Mouse (Mus musculus): ENCODE data around the gene Fbxw5. TPM values are rescaled to one million over a fixed set of nuclear protein-coding genes. Genes with fewer than 3 reads are reported as not detected.
"Not testable (repeated sequence)": the region's sequence is repeated elsewhere in the genome, so short reads cannot be mapped to it uniquely, and the experiment has no call there.

Fbxw5 gene
- polyA plus RNA-seq, 1 experiment from 2014 or later, result 92.2 TPM

GRCm38 (mm10) chr2:25545996-25546810 lies 45.7 kb downstream of the Fbxw5 start:
- peak overlapping the region; percentile 91 for H3K27ac ChIP-seq (replicated peaks)
- DNase-seq (ENCODE audit: low spot score), result no peak
- peak overlapping the region; percentile 60 for H3K4me3 ChIP-seq
- H3K36me3 ChIP-seq (replicated peaks), result peaks cover 15% of the 10 kb centered on the region; the same call in 1 of the 2 replicates
- peaks cover 25% of the 10 kb centered on the region for H3K4me1 ChIP-seq
- no peaks in the 10 kb centered on the region for H3K27me3 ChIP-seq (replicated peaks; ENCODE audit: low read depth, poor library complexity, severe bottlenecking)
- no peaks in the 10 kb centered on the region for H3K9me3 ChIP-seq
- 10% methylated on average over 43 of the region's 43 CpGs for WGBS

- no peaks in the 10 kb centered on the region for H3K27me3 ChIP-seq (replicated peaks; ENCODE audit: low read depth, poor library complexity, severe bottlenecking)
- peaks cover 15% of the 10 kb centered on the region; the same call in 1 of the 2 replicates for H3K36me3 ChIP-seq (replicated peaks)
- H3K9me3 ChIP-seq, result no peaks in the 10 kb centered on the region
- peak within 1 kb of the TSS; percentile 91 for H3K27ac ChIP-seq (replicated peaks)
- peak within 1 kb of the TSS; percentile 60 for H3K4me3 ChIP-seq
- 3% methylated on average over 48 of the region's 48 CpGs for WGBS
- peak; percentile 99 for DNase-seq (ENCODE audit: low spot score)
- peaks cover 21% of the 10 kb centered on the region for H3K4me1 ChIP-seq
Measured at GRCm38 (mm10) chr2:25546811-25547491, 46.4 kb downstream of the Fbxw5 start, which contains the start of gene Traf2. TSS of gene Traf2 (minus strand) at chr2:25546940.

- no peaks in the 10 kb centered on the region for H3K9me3 ChIP-seq
- 0 out of 2 replicates have a peak overlapping the region, but pooled peaks have one; percentile 25 for H3K27ac ChIP-seq (replicated peaks)
- H3K4me1 ChIP-seq, result peaks cover 16% of the 10 kb centered on the region
- H3K27me3 ChIP-seq (replicated peaks; ENCODE audit: low read depth, poor library complexity, severe bottlenecking), result no peaks in the 10 kb centered on the region
- no peak for DNase-seq (ENCODE audit: low spot score)
- no peak overlapping the region for H3K4me3 ChIP-seq
- WGBS, result 79% methylated on average over 9 of the region's 9 CpGs
- peaks cover 8% of the 10 kb centered on the region; the same call in 1 of the 2 replicates for H3K36me3 ChIP-seq (replicated peaks)
Measured at GRCm38 (mm10) chr2:25549021-25549991, 48.8 kb downstream of the Fbxw5 start.

- Histone ChIP-seq H3K27me3 (replicated peaks; ENCODE audit: low read depth, poor library complexity, severe bottlenecking) (no peaks in the 10 kb centered on the region), H3K4me3 (no peak overlapping the region), H3K27ac (replicated peaks) (no peak overlapping the region), H3K36me3 (replicated peaks) (no peaks in the 10 kb centered on the region), H3K4me1 (0 out of 2 replicates have a peak, but pooled peaks cover 4% of the 10 kb centered on the region), H3K9me3 (no peaks in the 10 kb centered on the region)
- 39% methylated on average over 5 of the region's 5 CpGs for WGBS
- peak; percentile 35 for DNase-seq (ENCODE audit: low spot score)
Measured at GRCm38 (mm10) chr2:25551186-25551585, 50.6 kb downstream of the Fbxw5 start.

GRCm38 (mm10) chr2:25553171-25553786 lies 52.7 kb downstream of the Fbxw5 start:
- peaks cover 15% of the 10 kb centered on the region for H3K4me1 ChIP-seq
- not testable (repeated sequence) for DNase-seq (ENCODE audit: low spot score); H3K9me3 ChIP-seq; H3K27me3 ChIP-seq (replicated peaks; ENCODE audit: low read depth, poor library complexity, severe bottlenecking); H3K27ac ChIP-seq (replicated peaks); H3K36me3 ChIP-seq (replicated peaks); H3K4me3 ChIP-seq
- 94% methylated on average over 4 of the region's 4 CpGs for WGBS

Other genes starting within 250 kb of the Fbxw5 start
- gene Tmem203, start 245.3 kb upstream of the Fbxw5 start, polyA plus RNA-seq (2016; fragmentation: Nextera tagmentation; extraction: Ambion mirVana), result 15.2 and 18.3 TPM in 2 replicates
- 8.0 and 9.0 TPM in 2 replicates for gene Tprn, start 238.1 kb upstream of the Fbxw5 start, polyA plus RNA-seq (2016; fragmentation: Nextera tagmentation; extraction: Ambion mirVana)
- gene Ssna1, start 228.3 kb upstream of the Fbxw5 start, polyA plus RNA-seq (2016; fragmentation: Nextera tagmentation; extraction: Ambion mirVana), result 228 and 238 TPM in 2 replicates
- 147 and 151 TPM in 2 replicates for gene Anapc2, start 228.3 kb upstream of the Fbxw5 start, polyA plus RNA-seq (2016; fragmentation: Nextera tagmentation; extraction: Ambion mirVana)
- gene Tmem210, start 212.6 kb upstream of the Fbxw5 start, polyA plus RNA-seq (2016; fragmentation: Nextera tagmentation; extraction: Ambion mirVana), result not detected in 2 replicates
- not detected in 2 replicates for gene Lrrc26, start 210.8 kb upstream of the Fbxw5 start, polyA plus RNA-seq (2016; fragmentation: Nextera tagmentation; extraction: Ambion mirVana)
- gene Grin1, start 181.6 kb upstream of the Fbxw5 start, polyA plus RNA-seq (2016; fragmentation: Nextera tagmentation; extraction: Ambion mirVana), result 0.89 and 1.4 TPM in 2 replicates
- gene Man1b1, start 168.4 kb upstream of the Fbxw5 start, polyA plus RNA-seq (2016; fragmentation: Nextera tagmentation; extraction: Ambion mirVana), result 50.4 and 51.9 TPM in 2 replicates
- gene Dpp7, start 144.4 kb upstream of the Fbxw5 start, polyA plus RNA-seq (2016; fragmentation: Nextera tagmentation; extraction: Ambion mirVana), result 17.0 and 18.0 TPM in 2 replicates
- 8.5 and 11.4 TPM in 2 replicates for gene Uap1l1, start 135.1 kb upstream of the Fbxw5 start, polyA plus RNA-seq (2016; fragmentation: Nextera tagmentation; extraction: Ambion mirVana)
- gene Sapcd2, start 128.4 kb upstream of the Fbxw5 start, polyA plus RNA-seq (2016; fragmentation: Nextera tagmentation; extraction: Ambion mirVana), result 73.6 and 74.6 TPM in 2 replicates
- gene Entpd2, start 104.9 kb upstream of the Fbxw5 start, polyA plus RNA-seq (2016; fragmentation: Nextera tagmentation; extraction: Ambion mirVana), result 0.14 TPM in 1 of 2 replicates, not detected in the other
- 38.3 and 40.3 TPM in 2 replicates for gene Npdc1, start 101.4 kb upstream of the Fbxw5 start, polyA plus RNA-seq (2016; fragmentation: Nextera tagmentation; extraction: Ambion mirVana)
- not detected in 2 replicates for gene Fut7, start 77.5 kb upstream of the Fbxw5 start, polyA plus RNA-seq (2016; fragmentation: Nextera tagmentation; extraction: Ambion mirVana)
- gene Abca2, start 72.0 kb upstream of the Fbxw5 start, polyA plus RNA-seq (2016; fragmentation: Nextera tagmentation; extraction: Ambion mirVana), result 4.3 and 5.6 TPM in 2 replicates
- gene Clic3, start 43.9 kb upstream of the Fbxw5 start, polyA plus RNA-seq (2016; fragmentation: Nextera tagmentation; extraction: Ambion mirVana), result 0.60 and 1.4 TPM in 2 replicates
- 15.8 and 16.0 TPM in 2 replicates for gene Paxx, start 39.7 kb upstream of the Fbxw5 start, polyA plus RNA-seq (2016; fragmentation: Nextera tagmentation; extraction: Ambion mirVana)
- 0.18 TPM in 1 of 2 replicates, not detected in the other for gene Ptgds, start 30.7 kb upstream of the Fbxw5 start, polyA plus RNA-seq (2016; fragmentation: Nextera tagmentation; extraction: Ambion mirVana)
- gene Lcn12, start 6.8 kb upstream of the Fbxw5 start, polyA plus RNA-seq (2016; fragmentation: Nextera tagmentation; extraction: Ambion mirVana), result not detected in 2 replicates
- gene C8g, start 969 bp downstream of the Fbxw5 start, polyA plus RNA-seq (2016; fragmentation: Nextera tagmentation; extraction: Ambion mirVana), result 6.1 and 6.7 TPM in 2 replicates
- 39.9 and 40.1 TPM in 2 replicates for gene Traf2, start 46.2 kb downstream of the Fbxw5 start, polyA plus RNA-seq (2016; fragmentation: Nextera tagmentation; extraction: Ambion mirVana)
- gene Edf1, start 57.1 kb downstream of the Fbxw5 start, polyA plus RNA-seq (2016; fragmentation: Nextera tagmentation; extraction: Ambion mirVana), result 310 and 316 TPM in 2 replicates
- gene Mamdc4, start 74.1 kb downstream of the Fbxw5 start, polyA plus RNA-seq (2016; fragmentation: Nextera tagmentation; extraction: Ambion mirVana), result 1.9 and 7.7 TPM in 2 replicates
- 146 and 155 TPM in 2 replicates for gene Phpt1, start 74.5 kb downstream of the Fbxw5 start, polyA plus RNA-seq (2016; fragmentation: Nextera tagmentation; extraction: Ambion mirVana)
- gene Ajm1, start 81.0 kb downstream of the Fbxw5 start, polyA plus RNA-seq (2016; fragmentation: Nextera tagmentation; extraction: Ambion mirVana), result 0.05 and 0.16 TPM in 2 replicates
- 77.1 and 78.2 TPM in 2 replicates for gene Rabl6, start 107.8 kb downstream of the Fbxw5 start, polyA plus RNA-seq (2016; fragmentation: Nextera tagmentation; extraction: Ambion mirVana)
- 0.10 and 0.11 TPM in 2 replicates for gene Ccdc183, start 116.9 kb downstream of the Fbxw5 start, polyA plus RNA-seq (2016; fragmentation: Nextera tagmentation; extraction: Ambion mirVana)
- 16.6 and 17.2 TPM in 2 replicates for gene Tmem141, start 121.3 kb downstream of the Fbxw5 start, polyA plus RNA-seq (2016; fragmentation: Nextera tagmentation; extraction: Ambion mirVana)
- gene Fcna, start 127.3 kb downstream of the Fbxw5 start, polyA plus RNA-seq (2016; fragmentation: Nextera tagmentation; extraction: Ambion mirVana), result 0.49 and 0.57 TPM in 2 replicates
- 0.24 TPM in 1 of 2 replicates, not detected in the other for gene Lcn8, start 152.4 kb downstream of the Fbxw5 start, polyA plus RNA-seq (2016; fragmentation: Nextera tagmentation; extraction: Ambion mirVana)
- gene Lcn5, start 157.2 kb downstream of the Fbxw5 start, polyA plus RNA-seq (2016; fragmentation: Nextera tagmentation; extraction: Ambion mirVana), result not detected in 2 replicates
- gene Lcn6, start 176.0 kb downstream of the Fbxw5 start, polyA plus RNA-seq (2016; fragmentation: Nextera tagmentation; extraction: Ambion mirVana), result not detected in 2 replicates
- not detected in 2 replicates for gene Lcn10, start 182.0 kb downstream of the Fbxw5 start, polyA plus RNA-seq (2016; fragmentation: Nextera tagmentation; extraction: Ambion mirVana)
- not detected in 2 replicates for gene Obp2a, start 199.3 kb downstream of the Fbxw5 start, polyA plus RNA-seq (2016; fragmentation: Nextera tagmentation; extraction: Ambion mirVana)
- gene Bmyc, start 206.0 kb downstream of the Fbxw5 start, polyA plus RNA-seq (2016; fragmentation: Nextera tagmentation; extraction: Ambion mirVana), result 80.3 and 82.0 TPM in 2 replicates
- gene Obp2b, start 236.3 kb downstream of the Fbxw5 start, polyA plus RNA-seq (2016; fragmentation: Nextera tagmentation; extraction: Ambion mirVana), result not detected in 2 replicates

Measured in embryonic facial prominence, embryonic 10.5 days (tissue).